Mouse (Mus musculus): ENCODE data around the gene Snx10.
"Not testable (repeated sequence)": the region's sequence is repeated elsewhere in the genome, so short reads cannot be mapped to it uniquely, and the experiment has no call there.

Snx10 gene

DNA sequence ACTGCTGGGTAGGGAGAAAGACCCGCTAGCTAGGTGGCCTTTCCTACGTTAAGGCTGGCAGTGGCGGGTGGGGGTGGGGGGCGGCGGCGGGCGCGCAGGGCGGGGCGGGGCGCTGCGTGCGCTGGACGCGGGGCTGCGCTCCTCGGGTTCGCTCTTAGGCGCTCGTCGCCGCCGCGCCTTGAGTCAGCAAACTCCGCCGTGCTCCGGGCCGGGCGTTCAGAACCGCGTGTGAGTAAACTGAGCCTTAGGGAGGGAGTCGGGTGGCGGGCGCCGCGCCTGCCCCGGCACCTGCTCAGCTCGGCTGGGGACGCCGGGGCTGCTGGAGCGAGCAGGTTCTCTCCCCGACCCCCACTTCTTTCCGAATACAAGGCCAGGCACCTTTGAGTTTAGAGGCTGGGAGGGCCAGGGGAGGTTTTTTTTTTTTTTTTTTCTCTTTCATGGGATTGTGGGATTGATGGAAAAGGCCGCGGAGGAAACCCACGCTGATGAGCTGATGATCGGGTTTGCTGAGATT is at the start of gene Snx10:
Gene Snx10 (plus strand): TSS at position 95 of the 514 bp plus-strand sequence.
- DNase-seq (ENCODE audit: low spot score): peak; percentile 60

DNA sequence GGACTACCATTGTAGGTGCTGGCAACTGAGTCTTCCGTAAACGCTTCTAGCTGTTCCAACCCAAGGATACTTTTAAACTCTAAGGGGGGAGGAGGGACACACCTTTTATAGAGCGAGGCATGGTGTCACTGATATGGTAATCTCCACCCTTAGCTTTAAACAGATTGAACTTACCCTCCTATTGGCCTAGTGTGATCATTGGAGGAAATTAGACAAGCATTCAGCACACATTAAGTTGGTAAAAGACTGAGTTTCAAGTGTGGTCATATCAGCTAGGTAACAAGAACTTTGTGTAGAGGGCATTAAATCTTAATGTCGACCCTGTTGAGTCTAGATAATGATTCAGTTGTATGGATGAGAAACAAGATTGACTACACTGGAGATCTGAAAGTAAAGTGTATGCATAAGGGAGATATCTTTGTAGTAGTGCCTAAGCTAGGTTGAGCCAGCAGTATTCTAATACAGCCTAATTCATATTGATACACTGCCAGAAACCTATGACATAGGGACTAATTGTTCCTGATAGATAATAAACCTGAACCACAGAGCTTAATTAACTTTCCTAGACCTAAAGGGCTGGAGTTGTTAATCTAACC is 44.5 kb upstream of the Snx10 start:
- DNase-seq (ENCODE audit: low spot score): no peak

DNA sequence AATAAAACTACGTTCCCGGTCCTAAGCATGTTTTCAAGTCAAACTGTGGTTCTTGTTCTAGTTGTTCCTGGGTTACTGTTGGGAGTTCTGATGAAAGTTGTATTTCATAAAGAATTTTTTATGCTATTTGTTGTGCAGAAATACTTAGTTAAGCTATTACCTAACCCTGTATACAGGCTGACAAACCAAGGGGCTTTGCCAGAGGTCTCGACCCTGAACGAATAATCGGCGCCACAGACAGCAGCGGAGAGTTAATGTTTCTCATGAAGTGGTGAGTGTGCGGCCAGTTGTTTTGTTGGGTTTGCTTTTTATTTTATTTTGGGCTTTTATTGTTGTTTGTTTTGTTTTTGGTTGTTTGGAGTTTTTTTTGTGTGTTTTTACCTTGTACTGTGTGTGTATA is 42.2 kb upstream of the Snx10 start:
- no peak for DNase-seq (ENCODE audit: low spot score)

DNA sequence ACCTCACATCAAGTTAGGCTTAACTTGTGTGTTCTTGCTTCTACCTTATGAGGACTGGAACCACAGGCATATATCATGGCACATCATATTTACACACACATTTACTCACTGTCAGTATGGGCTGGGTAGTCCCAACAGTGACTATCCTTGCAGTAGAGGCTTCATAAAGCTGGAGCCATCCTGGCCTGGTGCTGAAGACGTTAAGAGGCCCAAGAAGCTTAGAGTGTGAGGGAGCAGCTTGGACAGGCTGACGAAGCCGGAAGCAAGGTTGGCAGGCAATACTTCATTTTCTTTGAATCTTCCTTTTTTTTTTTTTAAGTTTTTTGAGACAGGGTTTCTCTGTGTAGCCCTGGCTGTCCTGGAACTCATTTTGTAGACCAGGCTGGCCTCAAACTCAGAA is 39.8 kb upstream of the Snx10 start:
- no peak for DNase-seq (ENCODE audit: low spot score)

DNA sequence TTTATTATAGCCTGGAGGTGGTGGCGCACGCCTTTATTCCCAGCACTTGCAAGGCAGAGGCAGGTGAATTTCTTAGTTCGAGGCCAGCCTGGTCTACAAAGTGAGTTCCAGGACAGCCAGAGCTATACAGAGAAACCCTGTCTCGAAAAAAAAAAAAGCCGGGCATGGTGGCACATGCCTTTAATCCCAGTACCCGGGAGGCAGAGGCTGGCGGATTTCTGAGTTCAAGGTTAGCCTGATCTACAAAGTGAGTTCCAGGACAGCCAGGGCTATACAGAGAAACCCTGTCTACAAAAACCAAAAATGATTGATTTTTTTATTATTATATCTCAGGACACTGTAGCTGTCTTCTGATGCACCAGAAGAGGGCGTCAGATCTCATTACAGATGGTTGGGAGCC is 39.1 kb upstream of the Snx10 start:
- DNase-seq (ENCODE audit: low spot score): not testable (repeated sequence)

DNA sequence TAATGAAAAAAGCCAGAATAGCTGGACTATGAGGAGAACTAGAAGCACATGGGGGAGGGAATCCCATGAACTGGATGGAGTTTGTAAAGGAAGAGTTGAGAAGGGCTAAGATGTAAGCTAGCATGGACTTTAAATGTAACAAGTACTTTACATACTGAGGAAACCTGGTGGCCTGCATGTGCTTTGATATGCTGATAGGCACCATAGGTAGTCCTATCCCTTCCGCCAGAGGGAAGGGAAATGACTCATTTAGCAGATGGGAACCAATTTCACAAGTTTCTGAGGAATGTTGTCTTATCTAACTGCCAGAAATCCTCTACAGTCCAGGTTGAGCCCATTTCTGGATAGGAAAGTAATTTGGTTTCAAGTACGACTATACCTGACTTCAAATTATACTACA is 38.1 kb upstream of the Snx10 start:
- DNase-seq (ENCODE audit: low spot score): no peak

DNA sequence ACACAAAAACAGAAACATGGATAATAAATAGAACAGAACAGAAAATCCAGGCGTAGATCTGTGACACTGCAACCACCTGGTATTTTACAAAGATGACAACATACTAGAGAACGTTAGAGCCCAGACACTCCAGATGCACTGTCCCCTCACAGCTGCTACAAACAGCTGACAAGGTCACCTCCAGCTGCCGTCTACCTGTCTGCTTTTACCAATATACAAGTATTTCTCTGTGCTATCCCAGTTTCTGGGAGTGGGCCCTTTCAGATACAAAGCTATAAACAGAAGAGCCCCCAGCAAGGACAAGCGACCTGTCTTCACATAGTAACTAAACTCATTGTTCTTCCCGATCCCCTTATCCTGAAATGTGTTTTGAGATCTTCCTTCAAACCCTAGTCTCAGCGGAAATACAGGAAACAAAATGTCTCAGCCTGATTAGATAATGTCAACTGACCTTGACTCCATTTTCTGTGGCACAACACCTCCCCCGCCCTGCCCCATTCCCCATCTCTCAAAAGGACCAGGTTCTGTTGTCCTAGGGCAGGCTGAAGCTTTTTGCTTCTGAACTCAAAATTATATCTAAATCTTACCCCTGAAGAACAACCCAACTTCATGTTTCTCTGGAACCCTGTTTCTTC is 37.5 kb upstream of the Snx10 start:
- DNase-seq (ENCODE audit: low spot score): no peak

DNA sequence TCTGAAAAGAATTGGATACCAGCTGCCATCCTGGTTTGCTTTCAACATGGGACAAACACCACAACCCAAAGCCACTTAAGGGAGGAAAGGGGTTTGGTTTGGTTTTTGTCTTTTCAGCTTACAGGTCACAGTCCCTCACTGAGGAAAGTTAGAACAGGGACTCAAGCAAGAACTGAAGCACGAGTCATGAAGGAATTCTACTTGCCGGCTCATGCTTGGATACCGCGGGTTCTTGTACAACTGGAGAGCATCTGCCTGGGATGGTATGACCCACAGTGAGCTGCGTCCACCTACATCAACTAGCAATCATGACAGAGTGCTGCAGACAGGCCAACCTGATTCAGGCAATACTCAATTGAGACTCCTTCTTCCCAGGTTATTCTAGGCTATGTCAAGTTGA is 37.0 kb upstream of the Snx10 start:
- DNase-seq (ENCODE audit: low spot score): no peak

- no peak for DNase-seq (ENCODE audit: low spot score)
Measured at GRCm38 (mm10) chr6:51489787-51490186, 33.9 kb upstream of the Snx10 start.

DNA sequence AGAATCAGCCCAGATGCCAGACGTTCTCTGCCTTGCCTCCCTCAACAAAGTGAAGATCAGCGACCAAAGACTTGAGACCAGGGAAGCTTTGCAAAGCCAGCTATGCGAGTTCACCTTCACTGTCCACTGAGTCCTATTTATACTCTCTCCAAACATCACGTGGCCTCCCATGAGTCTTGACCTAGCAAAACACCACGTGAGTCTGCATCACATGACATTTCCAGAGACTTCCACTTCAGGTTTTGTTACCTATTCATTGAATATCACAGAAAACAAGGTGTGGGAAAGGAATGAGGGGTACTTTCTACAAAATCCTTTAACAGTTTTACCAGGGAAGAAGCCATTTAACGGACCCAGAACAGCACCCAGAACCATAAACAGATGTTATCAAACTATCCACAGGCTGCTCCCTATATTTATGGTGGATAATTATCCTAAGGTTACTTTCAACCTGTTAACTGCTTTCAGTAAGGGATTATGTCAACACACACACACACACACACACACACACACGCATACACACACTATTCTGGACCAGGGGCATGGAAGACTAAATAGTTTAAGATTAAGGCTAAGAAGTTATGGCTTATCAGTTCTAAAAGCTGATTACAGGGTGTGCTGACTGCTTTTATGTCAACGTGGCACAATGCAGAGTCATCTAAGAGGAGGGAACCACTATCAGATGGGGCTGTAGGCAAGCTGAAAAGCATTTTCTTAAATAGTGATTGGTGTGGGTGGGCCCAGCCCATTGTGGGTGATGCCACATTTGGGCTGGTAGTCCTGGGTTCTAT is 26.2 kb upstream of the Snx10 start:
- no peak for DNase-seq (ENCODE audit: low spot score)

GRCm38 (mm10) chr6:51505671-51506070 is 18.0 kb upstream of the Snx10 start:
- DNase-seq (ENCODE audit: low spot score): no peak

- DNase-seq (ENCODE audit: low spot score): no peak
Measured at GRCm38 (mm10) chr6:51507556-51507955, 16.1 kb upstream of the Snx10 start.

- peak; percentile 79 for DNase-seq (ENCODE audit: low spot score)
Measured at GRCm38 (mm10) chr6:51508750-51509648, 14.7 kb upstream of the Snx10 start.

DNA sequence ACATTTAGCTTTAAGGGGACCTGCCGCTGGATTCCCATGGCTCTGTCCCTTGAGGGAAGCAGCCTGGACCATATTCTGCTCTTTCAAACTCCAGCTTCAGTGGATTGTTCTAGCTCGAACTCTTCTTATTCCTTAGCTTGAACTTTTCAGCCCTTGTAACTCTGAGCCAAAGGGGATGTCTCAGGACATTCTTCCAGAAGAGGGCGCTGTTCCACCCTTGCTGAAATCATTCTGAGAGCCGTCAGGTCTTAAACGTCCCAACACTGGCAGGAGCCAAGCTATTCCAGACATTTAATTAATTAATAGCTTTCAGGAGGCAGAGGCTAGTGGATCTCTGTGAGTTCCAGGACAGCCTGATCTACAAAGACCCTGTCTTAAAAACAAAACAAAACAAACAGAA is 13.6 kb upstream of the Snx10 start:
- DNase-seq (ENCODE audit: low spot score): peak; percentile 60

DNA sequence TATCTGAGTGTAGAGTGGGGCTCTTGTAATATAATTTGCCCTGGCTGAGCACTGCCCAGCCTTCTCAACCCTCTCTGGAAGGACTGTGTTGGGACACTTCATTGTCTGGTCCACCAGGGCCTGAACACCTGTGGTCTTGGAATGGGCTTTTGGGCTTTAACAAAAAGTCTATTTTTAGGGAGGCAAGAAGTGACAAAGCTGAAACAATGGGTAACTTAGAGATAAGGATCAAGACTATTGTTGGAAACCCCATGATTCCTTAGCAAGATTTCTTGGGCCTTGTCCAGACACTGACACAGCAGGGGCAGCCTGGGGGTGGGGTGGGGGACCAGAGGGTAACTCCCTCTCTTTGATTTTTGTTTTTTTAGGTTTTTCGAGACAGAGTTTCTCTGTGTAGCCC is 12.8 kb upstream of the Snx10 start:
- no peak for DNase-seq (ENCODE audit: low spot score)

DNA sequence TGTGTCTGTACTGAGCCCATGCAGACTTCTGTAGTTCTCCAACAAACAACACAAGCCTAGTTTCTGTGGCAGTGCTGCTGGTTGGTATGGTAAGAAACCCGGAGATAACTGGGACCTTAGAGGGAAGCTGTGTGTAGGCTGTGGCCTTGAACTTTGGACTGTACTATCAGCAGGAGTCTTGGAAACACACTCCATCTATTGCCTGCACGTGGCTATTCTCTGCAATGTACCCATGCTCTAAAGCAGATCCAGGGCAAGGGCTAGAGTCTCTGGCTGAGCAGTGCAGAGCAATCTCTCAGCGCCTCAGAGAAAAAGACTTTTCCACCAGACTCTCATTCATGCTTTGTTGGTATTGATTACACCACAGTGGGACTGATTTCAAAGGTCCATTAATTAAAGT is 10.0 kb upstream of the Snx10 start:
- DNase-seq (ENCODE audit: low spot score): no peak

- DNase-seq (ENCODE audit: low spot score): no peak
Measured at GRCm38 (mm10) chr6:51514860-51515259, 8.8 kb upstream of the Snx10 start.

DNA sequence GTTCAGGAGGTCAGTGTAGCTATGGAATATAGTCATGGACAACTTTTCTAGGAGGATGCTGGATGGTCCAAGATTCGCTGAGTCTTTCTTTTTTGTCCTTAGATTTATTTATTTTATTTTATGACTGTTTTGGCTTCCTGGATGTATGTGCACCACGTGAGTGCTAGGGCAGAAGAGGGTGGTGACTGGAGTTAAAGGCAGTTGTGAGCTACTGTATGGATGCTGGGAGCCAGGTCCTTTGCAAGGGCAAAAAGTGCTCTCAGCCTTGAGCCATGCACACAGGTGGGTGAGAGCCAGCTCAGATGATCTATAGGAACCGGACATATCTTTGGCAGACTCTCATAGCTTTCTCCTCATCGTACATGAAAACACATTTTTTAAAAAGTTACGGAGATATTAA is 391 bp upstream of the Snx10 start:
- no peak for DNase-seq (ENCODE audit: low spot score)

GRCm38 (mm10) chr6:51524321-51524931 is 725 bp downstream of the Snx10 start:
- DNase-seq (ENCODE audit: low spot score): no peak

DNA sequence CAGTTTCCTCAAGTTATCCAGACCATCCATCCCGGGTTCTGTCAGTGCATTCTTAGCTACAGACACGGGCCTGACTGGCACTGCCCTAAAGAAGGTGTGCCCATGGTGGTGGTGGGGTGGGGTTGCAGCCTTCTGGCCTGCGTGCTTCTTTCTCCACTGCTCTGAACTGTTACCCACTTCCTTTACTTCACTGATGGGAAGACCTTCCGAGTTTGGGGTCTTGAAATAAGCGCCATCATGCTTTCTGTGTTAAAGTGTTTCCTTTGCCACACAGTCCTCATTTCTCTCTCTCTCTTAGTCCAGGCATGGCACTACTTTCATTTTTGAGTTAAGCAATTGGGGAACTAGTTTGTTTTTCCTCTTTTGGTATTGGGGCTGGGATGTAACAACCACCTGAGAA is 1.3 kb downstream of the Snx10 start:
- DNase-seq (ENCODE audit: low spot score): no peak

GRCm38 (mm10) chr6:51529457-51529856 is 5.8 kb downstream of the Snx10 start:
- DNase-seq (ENCODE audit: low spot score): no peak

All from layer of hippocampus, adult 11-12 months (tissue).